Mouse (Mus musculus): ENCODE data around the gene Krtap11-1. TPM values are rescaled to one million over a fixed set of nuclear protein-coding genes. Genes with fewer than 3 reads are reported as not detected.

Gene Krtap11-1
- not detected for total RNA-seq (2021)
- long read RNA-seq: 0 reads

DNA sequence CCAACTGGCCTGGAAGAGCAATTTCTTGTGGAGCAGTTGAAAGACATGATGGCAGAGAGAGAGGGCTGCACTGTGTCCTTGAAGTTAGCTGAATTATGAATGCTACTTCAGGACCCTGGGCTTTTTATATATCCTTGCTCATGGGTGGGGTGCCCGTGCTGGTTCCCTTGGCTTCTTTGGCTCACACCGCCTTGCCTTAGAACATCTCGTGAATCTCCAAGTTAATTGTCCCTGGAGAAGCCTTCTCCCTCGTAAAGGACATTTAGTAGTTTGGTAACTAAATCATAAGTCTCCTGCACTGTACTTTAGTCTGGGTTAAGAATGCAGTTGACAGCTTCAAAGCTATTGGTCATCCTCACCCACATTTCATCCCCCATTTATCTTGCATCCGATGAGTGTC, at the start of gene Krtap11-1:
Krtap11-1 (minus strand) TSS at position 101 of the 400 bp plus-strand sequence.
- no peak for DNase-seq (ENCODE audit: low spot score in 2 of 2)

DNA sequence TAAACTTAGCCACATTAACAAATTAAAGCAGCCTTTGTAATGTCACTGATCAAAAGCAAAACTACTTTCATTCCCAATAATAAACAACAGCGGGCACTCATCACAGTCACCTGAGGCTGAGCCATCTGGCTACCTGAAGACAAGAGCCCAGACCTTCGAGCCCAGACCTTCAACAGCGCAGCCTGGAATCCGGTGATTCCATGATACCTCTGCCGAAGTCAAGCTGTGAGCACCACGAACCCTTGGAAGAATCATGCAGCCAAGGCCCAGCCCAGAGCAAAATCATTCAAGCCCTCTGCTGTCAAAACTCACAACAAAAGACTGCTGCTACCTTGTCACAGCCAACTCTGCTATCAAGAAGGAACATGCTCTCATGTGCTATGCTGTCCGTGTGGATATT, 47.2 kb upstream of the Krtap11-1 start:
- DNase-seq (ENCODE audit: low spot score in 2 of 2): no peak

GRCm38 (mm10) chr16:89617251-89617650, 46.3 kb upstream of the Krtap11-1 start:
- no peak for DNase-seq (ENCODE audit: low spot score in 2 of 2)

GRCm38 (mm10) chr16:89613726-89614125, 42.7 kb upstream of the Krtap11-1 start:
- DNase-seq (ENCODE audit: low spot score in 2 of 2): peak; percentile 23 to 45

GRCm38 (mm10) chr16:89608791-89609185, 37.8 kb upstream of the Krtap11-1 start:
- DNase-seq (ENCODE audit: low spot score in 2 of 2): no peak

DNA sequence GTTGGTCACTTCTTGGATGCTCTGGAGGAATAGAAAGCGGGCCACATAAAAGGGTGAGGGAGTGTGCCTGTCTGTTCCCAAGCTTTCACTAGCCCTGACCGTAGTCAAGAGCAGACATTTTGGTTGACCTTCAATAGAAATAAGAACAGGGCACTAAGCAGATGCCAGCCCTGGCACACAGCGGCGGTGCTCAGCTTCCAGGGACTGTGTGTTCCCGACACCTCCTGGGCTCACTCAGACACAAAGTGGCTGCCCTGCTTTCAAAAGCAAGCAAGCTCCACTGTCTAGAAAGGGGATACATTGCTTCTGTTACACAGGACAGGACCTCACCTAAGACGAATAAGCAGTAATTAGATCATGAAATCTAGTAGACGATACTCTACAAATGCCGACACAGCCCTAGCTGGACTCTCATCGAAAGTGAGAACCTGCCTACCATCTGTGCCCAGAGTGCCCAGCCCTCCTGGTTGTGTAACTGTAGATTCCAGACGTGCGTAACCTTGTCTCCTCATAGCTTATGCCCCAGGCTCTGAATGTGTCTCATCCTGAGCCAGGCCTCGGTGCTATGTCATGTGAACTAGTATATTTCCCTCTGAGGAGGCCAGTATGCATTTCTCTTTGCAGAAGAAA, 37.3 kb upstream of the Krtap11-1 start:
- DNase-seq (ENCODE audit: low spot score in 2 of 2): peak; percentile 33 to 43

DNA sequence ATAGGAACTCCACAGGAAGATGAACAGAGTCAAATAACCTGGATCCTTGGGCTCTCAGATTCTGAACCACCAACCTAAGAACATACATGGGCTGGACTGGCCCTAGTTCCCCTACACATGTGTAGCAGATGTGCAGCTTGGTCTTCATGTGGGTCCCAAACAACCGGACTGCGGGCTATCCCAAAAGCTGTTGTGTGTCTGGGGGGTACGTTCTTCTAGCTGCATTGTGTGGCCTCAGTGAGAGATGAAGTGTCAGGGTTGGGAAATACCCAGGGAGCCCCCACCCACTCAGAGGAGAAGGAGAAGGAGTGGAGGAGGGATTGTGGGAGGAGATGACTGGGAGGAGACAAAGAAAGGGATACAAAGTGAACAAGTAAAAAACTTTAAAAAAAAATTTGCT, 36.0 kb upstream of the Krtap11-1 start:
- no peak for DNase-seq (ENCODE audit: low spot score in 2 of 2)

GRCm38 (mm10) chr16:89587209-89587608, 16.2 kb upstream of the Krtap11-1 start:
- peak in 1 of 2 experiments; percentile 33 for DNase-seq (ENCODE audit: low spot score in 2 of 2)

- no peak for DNase-seq (ENCODE audit: low spot score in 2 of 2)
These were observed 14.9 kb upstream of the Krtap11-1 start for GRCm38 (mm10) chr16:89585604-89586508.

DNA sequence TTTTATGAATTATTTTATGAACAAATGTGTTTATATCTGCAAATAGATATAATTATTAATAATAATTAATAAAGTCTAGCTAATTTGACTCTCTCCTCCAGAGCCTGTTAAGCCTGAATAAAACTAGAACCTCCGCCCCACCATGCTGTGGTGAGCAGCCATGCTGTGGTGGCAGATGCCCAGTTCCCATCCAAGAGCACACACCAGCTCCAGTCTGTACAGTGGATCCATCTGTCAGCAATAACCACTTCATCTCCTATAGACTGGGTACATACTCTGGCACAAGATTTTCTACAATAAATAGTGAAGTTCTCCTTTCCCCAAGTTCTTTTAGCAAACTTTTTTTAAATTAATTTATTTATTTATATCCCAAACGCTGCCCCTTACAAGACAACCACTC, 10.7 kb upstream of the Krtap11-1 start:
- no peak for DNase-seq (ENCODE audit: low spot score in 2 of 2)

- peak; percentile 53 to 64 for DNase-seq (ENCODE audit: low spot score in 2 of 2)
These were observed 467 bp downstream of the Krtap11-1 start for GRCm38 (mm10) chr16:89570516-89570915.

- peak; percentile 16 to 29 for DNase-seq (ENCODE audit: low spot score in 2 of 2)
These were observed 1.8 kb downstream of the Krtap11-1 start for GRCm38 (mm10) chr16:89569136-89569535.

GRCm38 (mm10) chr16:89568141-89568540, 2.8 kb downstream of the Krtap11-1 start:
- no peak for DNase-seq (ENCODE audit: low spot score in 2 of 2)

DNA sequence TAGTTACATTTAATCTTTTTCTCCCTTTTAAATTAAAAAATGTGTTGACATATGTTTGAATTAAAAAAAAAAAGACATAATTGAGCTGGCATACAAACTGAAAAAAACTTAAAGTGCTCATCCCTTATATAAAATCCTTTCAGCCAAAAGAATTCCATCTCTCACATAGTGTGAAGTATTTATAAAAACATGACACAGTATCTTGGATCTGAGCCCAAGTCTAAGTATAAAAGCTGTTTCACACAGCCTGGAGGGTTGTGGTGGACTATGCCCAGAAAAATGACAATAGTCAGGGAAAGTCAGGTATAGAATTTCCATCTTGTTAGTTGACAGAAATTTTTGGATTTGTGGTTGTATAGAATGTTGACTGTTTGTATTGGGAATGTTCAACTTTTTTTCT, 20.7 kb downstream of the Krtap11-1 start:
- DNase-seq (ENCODE audit: low spot score in 2 of 2): no peak

DNA sequence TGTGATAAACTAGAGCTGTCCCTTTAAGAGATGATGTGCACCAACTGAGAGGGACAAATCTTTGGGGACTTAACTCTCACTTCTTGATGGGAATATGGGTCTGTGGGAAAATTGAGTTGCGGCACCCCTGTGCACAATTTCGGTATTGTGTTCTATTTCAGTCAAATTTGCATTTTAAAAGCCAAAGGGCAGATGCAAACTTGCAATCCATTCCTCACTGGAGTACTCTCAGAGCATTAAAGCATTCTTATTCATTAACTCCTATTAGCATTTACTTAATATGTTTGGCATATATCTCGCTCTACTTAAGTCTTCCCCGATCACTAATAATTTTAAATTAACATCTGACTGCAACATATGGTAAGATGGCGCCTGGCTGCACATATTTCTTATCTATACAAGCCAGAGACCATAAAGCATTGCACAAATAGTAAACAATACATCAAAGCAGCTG, 32.9 kb downstream of the Krtap11-1 start:
- no peak for DNase-seq (ENCODE audit: low spot score in 2 of 2)

DNA sequence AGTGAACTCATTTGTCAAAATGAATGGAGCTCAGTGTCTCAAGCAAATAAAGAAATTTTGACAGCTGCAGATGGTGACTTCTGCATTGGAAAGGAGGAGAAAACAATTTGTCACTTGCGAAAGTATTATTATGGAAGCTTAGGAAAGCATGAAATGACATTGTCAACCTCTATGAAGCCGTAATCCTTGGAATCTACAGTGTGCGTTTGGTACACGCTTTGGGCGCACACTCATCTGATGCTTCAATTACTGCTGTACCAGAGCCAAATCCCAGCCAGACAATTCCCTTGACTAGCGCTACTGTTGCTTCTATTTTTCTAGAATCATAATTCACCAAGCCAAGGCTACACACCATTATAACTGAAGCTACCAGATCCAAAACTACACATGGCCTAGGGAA, 33.6 kb downstream of the Krtap11-1 start:
- DNase-seq (ENCODE audit: low spot score in 2 of 2): no peak

GRCm38 (mm10) chr16:89530547-89530946, 40.4 kb downstream of the Krtap11-1 start:
- DNase-seq (ENCODE audit: low spot score in 2 of 2): peak in 1 of 2 experiments; percentile 29

DNA sequence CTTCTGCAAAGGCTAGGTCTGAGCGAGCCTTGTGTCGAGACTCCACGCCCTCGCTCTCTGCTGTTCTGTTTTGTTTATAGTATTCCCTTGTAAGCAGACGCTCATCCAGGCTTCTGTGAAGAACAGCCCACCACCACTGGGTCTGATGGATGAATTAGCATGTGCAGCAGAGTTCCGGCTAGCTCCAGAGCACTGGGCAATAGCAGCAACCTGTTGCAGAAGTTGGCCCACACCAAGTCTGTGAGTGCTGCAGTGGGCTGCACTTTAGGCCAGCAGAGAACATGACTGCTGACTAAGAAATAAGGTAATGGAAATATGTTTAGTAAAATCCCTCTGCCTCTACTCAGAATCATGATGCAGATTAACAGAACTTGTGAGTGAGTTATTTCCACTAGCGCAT, 41.1 kb downstream of the Krtap11-1 start:
- no peak for DNase-seq (ENCODE audit: low spot score in 2 of 2)

- no peak for DNase-seq (ENCODE audit: low spot score in 2 of 2)
These were observed 42.6 kb downstream of the Krtap11-1 start for GRCm38 (mm10) chr16:89528380-89528779.

- DNase-seq (ENCODE audit: low spot score in 2 of 2): no peak
These were observed 50.0 kb downstream of the Krtap11-1 start for GRCm38 (mm10) chr16:89520996-89521395.

DNA sequence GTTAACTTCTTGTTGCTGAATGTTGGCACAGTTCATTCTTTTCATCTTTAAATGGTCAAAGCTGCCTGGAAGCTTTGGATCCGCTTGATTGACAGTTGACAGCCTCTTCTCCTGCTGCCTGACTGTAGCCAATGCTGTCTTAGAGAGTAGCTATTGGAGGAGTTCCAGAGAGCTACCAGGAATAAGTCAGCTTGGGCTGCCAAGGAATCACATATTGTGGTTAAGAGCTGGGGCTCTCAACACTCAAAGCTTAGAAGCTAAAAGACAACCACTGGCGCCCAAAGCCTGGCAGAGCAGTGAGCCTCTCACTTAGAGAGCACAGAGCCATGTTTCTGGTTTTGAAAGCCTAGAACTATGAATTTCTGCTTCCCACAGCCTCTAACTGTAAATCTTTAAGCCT, 50.4 kb downstream of the Krtap11-1 start:
- no peak for DNase-seq (ENCODE audit: low spot score in 2 of 2)
